ENCODE assay signal across 23 mouse cellular contexts in the genomic region with DNA sequence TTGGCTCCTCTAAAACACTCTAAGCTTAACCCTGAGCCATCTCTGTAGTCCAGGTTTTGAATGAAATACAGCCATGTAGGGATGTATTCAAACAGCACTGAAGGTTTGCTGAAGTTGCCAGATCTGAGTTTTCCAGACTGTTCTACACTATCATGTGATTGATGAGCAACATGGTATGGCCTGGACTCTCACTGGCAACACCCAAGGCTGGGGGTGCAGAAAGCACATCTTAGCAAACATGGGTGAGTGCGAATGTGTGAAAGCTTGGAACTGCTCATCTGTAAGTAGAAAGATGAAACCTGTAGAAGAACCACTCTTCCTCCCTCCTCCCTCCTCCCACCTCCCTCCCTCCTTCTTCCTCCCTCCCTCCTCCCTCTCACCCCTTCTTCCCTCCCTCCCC.
DNase-seq lines count a peak whose midpoint lies in the region; ATAC-seq lines count a peak whose summit lies in the region.
"Had no signal": no experiment of that assay in that cellular context is flagged by ENCODE, and none has a peak within 500 bp of the region (broad histone marks: within the 10 kb centered on the region; RNA-seq: fewer than 3 reads in every experiment).

No protein-coding gene starts in this region.

- no peak overlapping the region for H3K9ac ChIP-seq in kidney, embryonic 15.5 days
- H3K9ac ChIP-seq: heart, embryonic 13.5 days; hindbrain, embryonic 14.5 days had no signal

- H3K27me3 ChIP-seq in kidney, embryonic 15.5 days, result no peaks in the 10 kb centered on the region

- H3K4me1 ChIP-seq in kidney, embryonic 15.5 days, result peaks cover 28% of the 10 kb centered on the region
- H3K4me1 ChIP-seq: heart, embryonic 10.5 days; heart, embryonic 13.5 days had no signal

- no peak for DNase-seq in frontal cortex, postnatal 10 days (ENCODE audit: low spot score in 2 of 2)
- no peak for DNase-seq in kidney, postnatal 36 days
- peak; percentile 14 for DNase-seq in NIH3T3 (ENCODE audit: low read depth)
- DNase-seq in telencephalon, adult 2 months (ENCODE audit: low read depth, low spot score), result peak; percentile 34
- DNase-seq: adrenal gland, adult 2 months; adrenal gland, postnatal 25 days; cerebellum, adult 18-20 months; cerebellum, adult 9-10 months; cerebellum, postnatal 14 days; gastrocnemius, adult 2 months; gastrocnemius, postnatal 14 days; heart, adult 18-20 months; heart, postnatal 14 days; heart, postnatal 4 days had no signal

- H3K36me3 ChIP-seq in kidney, embryonic 15.5 days, result no peaks in the 10 kb centered on the region
- H3K36me3 ChIP-seq: heart, embryonic 10.5 days; heart, embryonic 13.5 days had no signal

- H3K9me3 ChIP-seq in kidney, embryonic 15.5 days (replicated peaks), result no peaks in the 10 kb centered on the region
- H3K9me3 ChIP-seq: heart, embryonic 10.5 days; heart, embryonic 13.5 days had no signal

- H3K4me2 ChIP-seq in kidney, embryonic 15.5 days, result no peak overlapping the region
- H3K4me2 ChIP-seq: heart, embryonic 13.5 days; hindbrain, embryonic 14.5 days had no signal

- WGBS in kidney, embryonic 15.5 days, result 65% methylated on average over 1 of the region's 1 CpGs

- no peak overlapping the region for H3K4me3 ChIP-seq in kidney, embryonic 15.5 days (replicated peaks)
- H3K4me3 ChIP-seq: gastrocnemius, adult 2 months; heart, embryonic 10.5 days; heart, embryonic 13.5 days had no signal

- ATAC-seq in frontal cortex, adult (ENCODE audit: low TSS enrichment), result 0 out of 2 replicates have a peak, but pooled peaks have one; percentile 13
- ATAC-seq in kidney, embryonic 15.5 days (replicated peaks; ENCODE audit: low FRiP score), result no peak
- ATAC-seq in monocyte, adult 5-6 weeks (replicated peaks; ENCODE audit: insufficient number of reproducible peaks, low FRiP score, low TSS enrichment, poor library complexity, severe bottlenecking), result no peak
- ATAC-seq: forebrain, embryonic 14.5 days; hindbrain, postnatal 0 days; inflammation-experienced regulatory T-cells, adult 6 months had no signal

- H3K27ac ChIP-seq in kidney, embryonic 15.5 days, result peak overlapping the region; percentile 74
- H3K27ac ChIP-seq: gastrocnemius, adult 2 months; heart, embryonic 10.5 days; heart, embryonic 13.5 days; hindbrain, embryonic 14.5 days; hindbrain, postnatal 0 days had no signal

Comparison
In these comparisons a context has a peak if more than half of its experiments do, and no peak if none do; other contexts are left out.
1. DNase-seq: peak in NIH3T3 (single experiment) and telencephalon, adult 2 months (single experiment); none in frontal cortex, postnatal 10 days (0 of 2) and kidney, postnatal 36 days (0 of 2).